9 mouse cellular contexts compared by ENCODE assay signal in the genomic region with DNA sequence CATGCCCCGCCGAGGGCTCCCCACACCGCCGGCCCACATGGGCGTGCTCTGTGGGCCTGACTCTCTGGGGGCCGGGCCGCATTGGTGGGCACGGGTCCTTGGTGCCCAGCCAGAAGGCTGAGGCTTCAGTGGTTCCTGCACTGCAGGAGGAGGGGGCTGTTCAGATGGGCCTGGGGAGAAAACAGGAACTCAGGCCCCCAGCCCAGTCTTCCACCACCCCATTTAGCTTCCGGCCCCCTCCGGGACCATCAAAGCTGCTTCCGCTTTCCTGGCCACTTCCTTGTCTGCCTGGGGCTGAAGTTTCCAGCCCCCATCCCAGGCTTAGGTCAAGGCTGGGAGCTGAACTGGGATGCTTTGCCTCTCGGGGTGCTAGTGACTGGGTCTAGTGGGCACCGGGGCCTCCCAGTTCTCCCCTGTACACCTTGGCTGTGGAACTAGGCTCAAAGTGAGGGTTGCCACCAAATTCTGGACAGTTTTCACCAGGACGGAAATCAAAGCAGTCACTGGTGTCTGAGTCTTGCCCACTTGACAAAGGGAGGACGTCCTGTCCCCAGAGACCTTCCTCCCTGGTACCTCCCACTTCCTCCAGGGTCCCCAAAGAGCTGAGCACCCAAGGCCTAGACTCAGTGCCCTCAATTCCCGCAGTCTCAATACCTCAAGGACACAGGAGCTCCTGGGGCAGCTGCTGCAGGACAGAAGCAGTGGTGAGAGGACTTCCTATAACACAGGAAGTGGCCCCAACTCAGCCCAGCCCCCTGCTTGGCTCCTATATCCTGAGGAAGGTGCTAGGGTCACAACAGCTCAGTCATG. TPM values are rescaled to one million over a fixed set of nuclear protein-coding genes. Genes with fewer than 3 reads are reported as not detected.
DNase-seq lines count a peak whose midpoint lies in the region; ATAC-seq lines count a peak whose summit lies in the region.
"Had no signal": no experiment of that assay in that cellular context is flagged by ENCODE, and none has a peak within 500 bp of the region (broad histone marks: within the 10 kb centered on the region; RNA-seq: fewer than 3 reads in every experiment).

No protein-coding gene starts in this region.

- WGBS in embryonic facial prominence, embryonic 11.5 days, result 78% methylated on average over 16 of the region's 16 CpGs
- WGBS in intestine, embryonic 14.5 days, result 81% methylated on average over 16 of the region's 16 CpGs
- 20% methylated on average over 16 of the region's 16 CpGs for WGBS in liver, embryonic 15.5 days (ENCODE audit: insufficient replicate concordance)

- DNase-seq in gastrocnemius, postnatal 25 days, result peak; percentile 53
- DNase-seq in gastrocnemius, postnatal 14 days, result no peak
- DNase-seq in embryonic facial prominence, embryonic 11.5 days (ENCODE audit: low spot score), result no peak
- DNase-seq in intestine, embryonic 14.5 days (ENCODE audit: low spot score), result no peak
- DNase-seq in spleen, adult 18-20 months, result peak; percentile 72 to 80
- DNase-seq in Muller cell, postnatal 12 days (ENCODE audit: inconsistent ontology term), result no peak
- DNase-seq in cerebellum, postnatal 36 days, result no peak

- peak overlapping the region; percentile 13 for H3K4me2 ChIP-seq in embryonic facial prominence, embryonic 11.5 days (ENCODE audit: low read depth, low read length)
- H3K4me2 ChIP-seq in intestine, embryonic 14.5 days (ENCODE audit: low read length), result peak overlapping the region; percentile 26
- H3K4me2 ChIP-seq in liver, embryonic 15.5 days, result peak overlapping the region; percentile 89
- H3K4me2 ChIP-seq: midbrain, embryonic 12.5 days had no signal

- H3K27me3 ChIP-seq in embryonic facial prominence, embryonic 11.5 days (ENCODE audit: control insufficient read depth, insufficient read depth, low read length), result no peaks in the 10 kb centered on the region
- no peaks in the 10 kb centered on the region for H3K27me3 ChIP-seq in intestine, embryonic 14.5 days (replicated peaks; ENCODE audit: control insufficient read depth, insufficient read depth, low read length)
- no peaks in the 10 kb centered on the region for H3K27me3 ChIP-seq in liver, embryonic 15.5 days

- H3K27ac ChIP-seq in embryonic facial prominence, embryonic 11.5 days (replicated peaks; ENCODE audit: low read depth, low read length), result no peak overlapping the region
- peak overlapping the region; percentile 36; the same call in 1 of the 2 replicates for H3K27ac ChIP-seq in intestine, embryonic 14.5 days (ENCODE audit: low read depth)
- H3K27ac ChIP-seq in liver, embryonic 15.5 days (replicated peaks), result peak overlapping the region; percentile 98
- H3K27ac ChIP-seq: midbrain, embryonic 12.5 days had no signal

- no peak for ATAC-seq in embryonic facial prominence, embryonic 11.5 days (replicated peaks; ENCODE audit: insufficient number of reproducible peaks, low FRiP score, low TSS enrichment, low read depth)
- ATAC-seq in intestine, embryonic 14.5 days (replicated peaks; ENCODE audit: low FRiP score, low TSS enrichment, low read depth), result no peak
- no peak for ATAC-seq in liver, embryonic 15.5 days (ENCODE audit: insufficient read depth)

- H3K9me3 ChIP-seq in embryonic facial prominence, embryonic 11.5 days (replicated peaks; ENCODE audit: control insufficient read depth, low read length), result no peaks in the 10 kb centered on the region
- H3K9me3 ChIP-seq in intestine, embryonic 14.5 days (ENCODE audit: control insufficient read depth, low read length), result no peaks in the 10 kb centered on the region
- no peaks in the 10 kb centered on the region for H3K9me3 ChIP-seq in liver, embryonic 15.5 days (replicated peaks)
- H3K9me3 ChIP-seq: midbrain, embryonic 12.5 days had no signal

- no peak overlapping the region for H3K9ac ChIP-seq in embryonic facial prominence, embryonic 11.5 days (replicated peaks; ENCODE audit: low read length)
- no peak overlapping the region for H3K9ac ChIP-seq in intestine, embryonic 14.5 days (ENCODE audit: low read length)
- H3K9ac ChIP-seq in liver, embryonic 15.5 days, result peak overlapping the region; percentile 87
- H3K9ac ChIP-seq: midbrain, embryonic 12.5 days had no signal

- H3K4me3 ChIP-seq in embryonic facial prominence, embryonic 11.5 days (ENCODE audit: low read depth, low read length), result 0 out of 2 replicates have a peak overlapping the region, but pooled peaks have one; percentile 8
- H3K4me3 ChIP-seq in intestine, embryonic 14.5 days (ENCODE audit: low read depth, low read length), result no peak overlapping the region
- H3K4me3 ChIP-seq in liver, embryonic 15.5 days (replicated peaks), result peak overlapping the region; percentile 78
- H3K4me3 ChIP-seq: midbrain, embryonic 12.5 days had no signal

- no peaks in the 10 kb centered on the region; the same call in 1 of the 2 replicates for H3K36me3 ChIP-seq in embryonic facial prominence, embryonic 11.5 days (replicated peaks; ENCODE audit: control insufficient read depth, insufficient read depth, low read depth, low read length)
- H3K36me3 ChIP-seq in intestine, embryonic 14.5 days (ENCODE audit: control insufficient read depth, insufficient read depth, low read length), result peaks cover 41% of the 10 kb centered on the region
- H3K36me3 ChIP-seq in liver, embryonic 15.5 days (replicated peaks), result peaks cover 63% of the 10 kb centered on the region

- intact Hi-C loops in gastrocnemius, postnatal 14 days (cut with DNase I; ENCODE audit: low total_unique reads), result no loop called here

- peaks cover 5% of the 10 kb centered on the region for H3K4me1 ChIP-seq in embryonic facial prominence, embryonic 11.5 days (ENCODE audit: control insufficient read depth, insufficient read depth, low read length)
- peaks cover 15% of the 10 kb centered on the region for H3K4me1 ChIP-seq in intestine, embryonic 14.5 days (replicated peaks; ENCODE audit: control insufficient read depth, insufficient read depth, low read length)
- H3K4me1 ChIP-seq in liver, embryonic 15.5 days (replicated peaks), result peaks cover 69% of the 10 kb centered on the region

RNA-seq across cellular contexts. Expression of gene Sipa1, which starts 2.4 kb away (rescaled TPM):
- 10 to 100 TPM in 1 of 2 experiments, 1 to 10 TPM in 1; 10.0 to 11.5 TPM for total RNA-seq in gastrocnemius, postnatal 25 days (2021)
- total RNA-seq in gastrocnemius, postnatal 14 days (2021), result 10 to 100 TPM; 19.3 to 22.4 TPM
- 12.4 and 13.2 TPM in 2 replicates for polyA plus RNA-seq in embryonic facial prominence, embryonic 11.5 days (2014; fragmentation: Nextera tagmentation; extraction: Ambion mirVana)
- 18.0 and 21.7 TPM in 2 replicates for polyA plus RNA-seq in intestine, embryonic 14.5 days (2014; fragmentation: Nextera tagmentation; extraction: Ambion mirVana)
- polyA plus RNA-seq in liver, embryonic 15.5 days (2015; fragmentation: Nextera tagmentation; extraction: Ambion mirVana), result 28.2 and 32.5 TPM in 2 replicates

RNA-seq across cellular contexts. Expression of gene Rela, which starts 23.9 kb away (rescaled TPM):
- 10 to 100 TPM; 12.5 to 13.7 TPM for total RNA-seq in gastrocnemius, postnatal 25 days (2021)
- total RNA-seq in gastrocnemius, postnatal 14 days (2021), result 10 to 100 TPM; 17.1 to 21.9 TPM
- 37.0 and 39.1 TPM in 2 replicates for polyA plus RNA-seq in embryonic facial prominence, embryonic 11.5 days (2014; fragmentation: Nextera tagmentation; extraction: Ambion mirVana)
- 46.7 and 51.2 TPM in 2 replicates for polyA plus RNA-seq in intestine, embryonic 14.5 days (2014; fragmentation: Nextera tagmentation; extraction: Ambion mirVana)
- 23.3 and 24.2 TPM in 2 replicates for polyA plus RNA-seq in liver, embryonic 15.5 days (2015; fragmentation: Nextera tagmentation; extraction: Ambion mirVana)

RNA-seq across cellular contexts. Expression of gene Map3k11, which starts 27.4 kb away (rescaled TPM):
- 10 to 100 TPM in 1 of 2 experiments, 1 to 10 TPM in 1; 8.3 to 10.9 TPM for total RNA-seq in gastrocnemius, postnatal 25 days (2021)
- total RNA-seq in gastrocnemius, postnatal 14 days (2021), result 10 to 100 TPM; 16.7 TPM
- 13.1 and 14.6 TPM in 2 replicates for polyA plus RNA-seq in embryonic facial prominence, embryonic 11.5 days (2014; fragmentation: Nextera tagmentation; extraction: Ambion mirVana)
- 23.2 and 28.8 TPM in 2 replicates for polyA plus RNA-seq in intestine, embryonic 14.5 days (2014; fragmentation: Nextera tagmentation; extraction: Ambion mirVana)
- 16.8 and 18.4 TPM in 2 replicates for polyA plus RNA-seq in liver, embryonic 15.5 days (2015; fragmentation: Nextera tagmentation; extraction: Ambion mirVana)

RNA-seq across cellular contexts. Expression of gene Pcnx3, which starts 27.6 kb away (rescaled TPM):
- 10 to 100 TPM; 13.5 to 13.8 TPM for total RNA-seq in gastrocnemius, postnatal 25 days (2021)
- 10 to 100 TPM; 15.3 to 17.6 TPM for total RNA-seq in gastrocnemius, postnatal 14 days (2021)
- 17.5 and 22.0 TPM in 2 replicates for polyA plus RNA-seq in embryonic facial prominence, embryonic 11.5 days (2014; fragmentation: Nextera tagmentation; extraction: Ambion mirVana)
- polyA plus RNA-seq in intestine, embryonic 14.5 days (2014; fragmentation: Nextera tagmentation; extraction: Ambion mirVana), result 27.6 and 30.8 TPM in 2 replicates
- 9.2 and 12.1 TPM in 2 replicates for polyA plus RNA-seq in liver, embryonic 15.5 days (2015; fragmentation: Nextera tagmentation; extraction: Ambion mirVana)

RNA-seq across cellular contexts. Expression of gene Kcnk7, which starts 43.0 kb away (rescaled TPM):
- total RNA-seq in gastrocnemius, postnatal 25 days (2021), result not detected
- not detected for total RNA-seq in gastrocnemius, postnatal 14 days (2021)
- not detected in 2 replicates for polyA plus RNA-seq in embryonic facial prominence, embryonic 11.5 days (2014; fragmentation: Nextera tagmentation; extraction: Ambion mirVana)
- polyA plus RNA-seq in intestine, embryonic 14.5 days (2014; fragmentation: Nextera tagmentation; extraction: Ambion mirVana), result 0.30 and 0.45 TPM in 2 replicates
- 0.15 and 0.28 TPM in 2 replicates for polyA plus RNA-seq in liver, embryonic 15.5 days (2015; fragmentation: Nextera tagmentation; extraction: Ambion mirVana)

Comparison
In these comparisons a context has a peak if more than half of its experiments do, and no peak if none do; other contexts are left out.
1. DNase-seq: peak in gastrocnemius, postnatal 25 days (single experiment) and spleen, adult 18-20 months (2 of 2); none in gastrocnemius, postnatal 14 days (single experiment), embryonic facial prominence, embryonic 11.5 days (single experiment), intestine, embryonic 14.5 days (single experiment), Muller cell, postnatal 12 days (single experiment) and cerebellum, postnatal 36 days (0 of 2).
2. H3K4me2 ChIP-seq: peak in every context shown above with its lines; median percentile 89 in liver, embryonic 15.5 days; 26 in intestine, embryonic 14.5 days; 13 in embryonic facial prominence, embryonic 11.5 days.